In the genomic region with DNA sequence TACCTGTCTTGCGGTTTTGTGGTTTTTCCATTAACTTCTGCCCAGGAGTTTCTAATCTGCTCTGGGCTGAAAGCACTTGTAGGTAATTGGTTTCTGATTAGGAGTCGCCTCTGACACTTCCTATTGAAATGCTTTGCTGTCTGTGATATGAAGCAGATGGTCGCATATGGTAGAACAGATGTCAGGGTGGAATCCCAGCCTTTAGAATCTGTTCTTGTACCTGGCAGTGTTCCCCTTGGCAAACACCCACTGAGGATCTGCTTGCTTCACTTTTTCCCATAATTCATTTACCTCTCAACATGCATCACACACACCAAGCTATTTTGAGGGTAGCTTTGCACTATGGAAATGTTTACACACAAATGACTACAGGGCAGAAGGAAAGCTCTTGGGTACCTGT, we compare ENCODE assay signal across 9 mouse cellular contexts. TPM values are rescaled to one million over a fixed set of nuclear protein-coding genes. Genes with fewer than 3 reads are reported as not detected.
DNase-seq lines count a peak whose midpoint lies in the region; ATAC-seq and TF ChIP-seq lines count a peak whose summit lies in the region.
"Had no signal": no experiment of that assay in that cellular context is flagged by ENCODE, and none has a peak within 500 bp of the region (broad histone marks: within the 10 kb centered on the region; RNA-seq: fewer than 3 reads in every experiment).

No protein-coding gene starts in this region.

- no peak overlapping the region for H3K4me3 ChIP-seq in forebrain, postnatal 0 days (ENCODE audit: low read depth, low read length)
- no peak overlapping the region for H3K4me3 ChIP-seq in neural tube, embryonic 15.5 days (replicated peaks)

- no peaks in the 10 kb centered on the region for H3K9me3 ChIP-seq in forebrain, postnatal 0 days (ENCODE audit: low read length)
- H3K9me3 ChIP-seq in neural tube, embryonic 15.5 days (replicated peaks) = no peaks in the 10 kb centered on the region

- H3K4me1 ChIP-seq in forebrain, postnatal 0 days (ENCODE audit: insufficient read depth) = no peaks in the 10 kb centered on the region
- H3K4me1 ChIP-seq in neural tube, embryonic 15.5 days = peaks cover 18% of the 10 kb centered on the region

- no peak overlapping the region for H3K4me2 ChIP-seq in forebrain, postnatal 0 days (ENCODE audit: low read depth)
- no peak overlapping the region for H3K4me2 ChIP-seq in neural tube, embryonic 15.5 days
- H3K4me2 ChIP-seq: lung, embryonic 14.5 days had no signal

- peak; percentile 32 for DNase-seq in lung, postnatal 14 days
- no peak for DNase-seq in lung, adult 18-20 months
- peak; percentile 83 for DNase-seq in forebrain, postnatal 0 days
- peak; percentile 81 for DNase-seq in layer of hippocampus, adult 9-11 months
- DNase-seq in telencephalon, adult 2 months (ENCODE audit: low read depth, low spot score) = peak; percentile 79
- no peak for DNase-seq in gastrocnemius, adult 8-10 months (ENCODE audit: low spot score in 2 of 2)
- no peak for DNase-seq in c-Kit-positive CD71-positive TER-119-positive erythroid progenitor cells, embryonic 14.5 days (ENCODE audit: low spot score)
- DNase-seq: lung, embryonic 14.5 days had no signal

- no peaks in the 10 kb centered on the region for H3K27me3 ChIP-seq in forebrain, postnatal 0 days (ENCODE audit: insufficient read depth, low read length)
- no peaks in the 10 kb centered on the region for H3K27me3 ChIP-seq in neural tube, embryonic 15.5 days (replicated peaks)

- no peak for TF ChIP-seq CTCF in forebrain, postnatal 0 days (IDR thresholded peaks at IDR 0.05; ENCODE audit: low read depth)

- peak; percentile 54 for ATAC-seq in forebrain, postnatal 0 days
- no peak for ATAC-seq in neural tube, embryonic 15.5 days (ENCODE audit: low FRiP score)

- 30% methylated on average over 3 of the region's 3 CpGs for WGBS in forebrain, postnatal 0 days
- WGBS in neural tube, embryonic 15.5 days = 38% methylated on average over 3 of the region's 3 CpGs

- H3K9ac ChIP-seq in forebrain, postnatal 0 days = no peak overlapping the region
- H3K9ac ChIP-seq in neural tube, embryonic 15.5 days (replicated peaks) = no peak overlapping the region
- H3K9ac ChIP-seq: lung, embryonic 14.5 days had no signal

- no peaks in the 10 kb centered on the region for H3K36me3 ChIP-seq in forebrain, postnatal 0 days (ENCODE audit: insufficient read depth)
- H3K36me3 ChIP-seq in neural tube, embryonic 15.5 days = no peaks in the 10 kb centered on the region

- no peak overlapping the region for H3K27ac ChIP-seq in forebrain, postnatal 0 days (ENCODE audit: low read depth, low read length)
- H3K27ac ChIP-seq in neural tube, embryonic 15.5 days (replicated peaks) = no peak overlapping the region

RNA-seq across cellular contexts. Expression of a gene that starts 44.2 kb away (rescaled TPM):
- 21.6 and 31.0 TPM in 2 replicates for total RNA-seq in forebrain, postnatal 0 days (2014; rRNA removed)
- polyA plus RNA-seq in forebrain, postnatal 0 days (2015; fragmentation: Nextera tagmentation; extraction: Ambion mirVana) = 7.5 and 11.4 TPM in 2 replicates
- total RNA-seq in gastrocnemius, adult 8-10 months (2022) = 10 to 100 TPM; 27.5 to 30.3 (median 30.2) TPM
- polyA plus RNA-seq in neural tube, embryonic 15.5 days (2015; fragmentation: Nextera tagmentation; extraction: Ambion mirVana) = 16.1 and 17.0 TPM in 2 replicates

Comparison
In these comparisons a context has a peak if more than half of its experiments do, and no peak if none do; other contexts are left out.
1. DNase-seq: peak in lung, postnatal 14 days (single experiment), forebrain, postnatal 0 days (single experiment), layer of hippocampus, adult 9-11 months (single experiment) and telencephalon, adult 2 months (single experiment); none in lung, adult 18-20 months (0 of 2), gastrocnemius, adult 8-10 months (0 of 2) and c-Kit-positive CD71-positive TER-119-positive erythroid progenitor cells, embryonic 14.5 days (single experiment).